Mouse (Mus musculus): ENCODE data around the gene Scrt2. TPM values are rescaled to one million over a fixed set of nuclear protein-coding genes. Genes with fewer than 3 reads are reported as not detected.
A peak's percentile ranks its signal among the peaks of the same experiment; 100 is the strongest.

Scrt2 gene
- 0.06 TPM in 1 of 2 replicates, not detected in the other for polyA plus RNA-seq (2015; fragmentation: Nextera tagmentation; extraction: Ambion mirVana)

- H3K36me3 ChIP-seq (ENCODE audit: control insufficient read depth, insufficient read depth, low read length), result no peaks in the 10 kb centered on the region
- peak within 1 kb of the TSS; percentile 54 for H3K4me2 ChIP-seq (ENCODE audit: low read depth, low read length)
- peak within 1 kb of the TSS; percentile 39 for H3K4me3 ChIP-seq (replicated peaks; ENCODE audit: low read length)
- no peaks in the 10 kb centered on the region for H3K9me3 ChIP-seq (replicated peaks; ENCODE audit: control insufficient read depth, low read length)
- H3K9ac ChIP-seq (ENCODE audit: low read length), result no peak within 1 kb of the TSS
- no peak for ATAC-seq (ENCODE audit: insufficient read depth, low FRiP score)
- H3K27ac ChIP-seq (ENCODE audit: low read length), result no peak within 1 kb of the TSS
- peaks cover 4% of the 10 kb centered on the region for H3K4me1 ChIP-seq (ENCODE audit: control insufficient read depth, insufficient read depth, low read length)
- WGBS, result 2% methylated on average over 24 of the region's 24 CpGs
- H3K27me3 ChIP-seq (ENCODE audit: control insufficient read depth, insufficient read depth, low read length), result peaks cover 43% of the 10 kb centered on the region
Measured at GRCm38 (mm10) chr2:152080685-152081541, at the start of gene Scrt2. Gene Scrt2 (plus strand): TSS chr2:152081529.

GRCm38 (mm10) chr2:152040101-152040500, 41.2 kb upstream of the Scrt2 start:
- Histone ChIP-seq H3K9ac (ENCODE audit: low read length) (no peak overlapping the region), H3K4me3 (replicated peaks; ENCODE audit: low read length) (no peak overlapping the region), H3K27me3 (ENCODE audit: control insufficient read depth, insufficient read depth, low read length) (no peaks in the 10 kb centered on the region; the same call in 1 of the 2 replicates), H3K36me3 (ENCODE audit: control insufficient read depth, insufficient read depth, low read length) (no peaks in the 10 kb centered on the region), H3K9me3 (replicated peaks; ENCODE audit: control insufficient read depth, low read length) (peaks cover 6% of the 10 kb centered on the region; the same call in 1 of the 2 replicates), H3K4me1 (ENCODE audit: control insufficient read depth, insufficient read depth, low read length) (no peaks in the 10 kb centered on the region), H3K27ac (ENCODE audit: low read length) (no peak overlapping the region), H3K4me2 (ENCODE audit: low read depth, low read length) (no peak overlapping the region)
- ATAC-seq (ENCODE audit: insufficient read depth, low FRiP score), result no peak

GRCm38 (mm10) chr2:152047116-152048002, 34.0 kb upstream of the Scrt2 start:
- Histone ChIP-seq H3K4me3 (replicated peaks; ENCODE audit: low read length) (no peak overlapping the region), H3K27me3 (ENCODE audit: control insufficient read depth, insufficient read depth, low read length) (peaks cover 42% of the 10 kb centered on the region), H3K9me3 (replicated peaks; ENCODE audit: control insufficient read depth, low read length) (no peaks in the 10 kb centered on the region), H3K27ac (ENCODE audit: low read length) (no peak overlapping the region), H3K36me3 (ENCODE audit: control insufficient read depth, insufficient read depth, low read length) (no peaks in the 10 kb centered on the region), H3K4me1 (ENCODE audit: control insufficient read depth, insufficient read depth, low read length) (peaks cover 12% of the 10 kb centered on the region), H3K4me2 (ENCODE audit: low read depth, low read length) (no peak overlapping the region), H3K9ac (ENCODE audit: low read length) (no peak overlapping the region)
- WGBS, result 5% methylated on average over 25 of the region's 25 CpGs
- ATAC-seq (ENCODE audit: insufficient read depth, low FRiP score), result no peak

GRCm38 (mm10) chr2:152048003-152048980, 33.0 kb upstream of the Scrt2 start:
- Histone ChIP-seq H3K4me1 (ENCODE audit: control insufficient read depth, insufficient read depth, low read length) (peaks cover 12% of the 10 kb centered on the region), H3K27me3 (ENCODE audit: control insufficient read depth, insufficient read depth, low read length) (peaks cover 42% of the 10 kb centered on the region), H3K4me3 (replicated peaks; ENCODE audit: low read length) (peak overlapping the region; percentile 50), H3K9ac (ENCODE audit: low read length) (peak overlapping the region; percentile 63), H3K4me2 (ENCODE audit: low read depth, low read length) (peak overlapping the region; percentile 94), H3K9me3 (replicated peaks; ENCODE audit: control insufficient read depth, low read length) (no peaks in the 10 kb centered on the region), H3K27ac (ENCODE audit: low read length) (no peak overlapping the region), H3K36me3 (ENCODE audit: control insufficient read depth, insufficient read depth, low read length) (no peaks in the 10 kb centered on the region)
- WGBS, result 1% methylated on average over 82 of the region's 82 CpGs
- ATAC-seq (ENCODE audit: insufficient read depth, low FRiP score), result 0 out of 2 replicates have a peak, but pooled peaks have one; percentile 45

GRCm38 (mm10) chr2:152048981-152049441, 32.3 kb upstream of the Scrt2 start:
- 0% methylated on average over 24 of the region's 24 CpGs for WGBS
- peak overlapping the region; percentile 50 for H3K4me3 ChIP-seq (replicated peaks; ENCODE audit: low read length)
- no peak overlapping the region for H3K27ac ChIP-seq (ENCODE audit: low read length)
- peaks cover 12% of the 10 kb centered on the region for H3K4me1 ChIP-seq (ENCODE audit: control insufficient read depth, insufficient read depth, low read length)
- no peaks in the 10 kb centered on the region for H3K36me3 ChIP-seq (ENCODE audit: control insufficient read depth, insufficient read depth, low read length)
- peak; percentile 58 for ATAC-seq (ENCODE audit: insufficient read depth, low FRiP score)
- H3K9ac ChIP-seq (ENCODE audit: low read length), result peak overlapping the region; percentile 63
- no peaks in the 10 kb centered on the region for H3K9me3 ChIP-seq (replicated peaks; ENCODE audit: control insufficient read depth, low read length)
- peak overlapping the region; percentile 94 for H3K4me2 ChIP-seq (ENCODE audit: low read depth, low read length)
- H3K27me3 ChIP-seq (ENCODE audit: control insufficient read depth, insufficient read depth, low read length), result peaks cover 42% of the 10 kb centered on the region

- ATAC-seq (ENCODE audit: insufficient read depth, low FRiP score), result no peak
- Histone ChIP-seq H3K27ac (ENCODE audit: low read length) (no peak overlapping the region), H3K4me1 (ENCODE audit: control insufficient read depth, insufficient read depth, low read length) (peaks cover 12% of the 10 kb centered on the region), H3K27me3 (ENCODE audit: control insufficient read depth, insufficient read depth, low read length) (peaks cover 42% of the 10 kb centered on the region), H3K4me2 (ENCODE audit: low read depth, low read length) (no peak overlapping the region), H3K4me3 (replicated peaks; ENCODE audit: low read length) (no peak overlapping the region), H3K36me3 (ENCODE audit: control insufficient read depth, insufficient read depth, low read length) (no peaks in the 10 kb centered on the region), H3K9me3 (replicated peaks; ENCODE audit: control insufficient read depth, low read length) (no peaks in the 10 kb centered on the region), H3K9ac (ENCODE audit: low read length) (no peak overlapping the region)
- WGBS, result 11% methylated on average over 13 of the region's 13 CpGs
Measured at GRCm38 (mm10) chr2:152049611-152050270, 31.6 kb upstream of the Scrt2 start.

GRCm38 (mm10) chr2:152050316-152050715, 31.0 kb upstream of the Scrt2 start:
- Histone ChIP-seq H3K36me3 (ENCODE audit: control insufficient read depth, insufficient read depth, low read length) (no peaks in the 10 kb centered on the region), H3K27me3 (ENCODE audit: control insufficient read depth, insufficient read depth, low read length) (peaks cover 42% of the 10 kb centered on the region), H3K9ac (ENCODE audit: low read length) (no peak overlapping the region), H3K4me3 (replicated peaks; ENCODE audit: low read length) (no peak overlapping the region), H3K27ac (ENCODE audit: low read length) (no peak overlapping the region), H3K4me1 (ENCODE audit: control insufficient read depth, insufficient read depth, low read length) (peaks cover 12% of the 10 kb centered on the region), H3K4me2 (ENCODE audit: low read depth, low read length) (no peak overlapping the region), H3K9me3 (replicated peaks; ENCODE audit: control insufficient read depth, low read length) (no peaks in the 10 kb centered on the region)
- ATAC-seq (ENCODE audit: insufficient read depth, low FRiP score), result no peak
- WGBS, result 16% methylated on average over 7 of the region's 7 CpGs

GRCm38 (mm10) chr2:152051985-152052384, 29.3 kb upstream of the Scrt2 start:
- Histone ChIP-seq H3K4me3 (replicated peaks; ENCODE audit: low read length) (no peak overlapping the region), H3K27me3 (ENCODE audit: control insufficient read depth, insufficient read depth, low read length) (peaks cover 38% of the 10 kb centered on the region), H3K9ac (ENCODE audit: low read length) (no peak overlapping the region), H3K9me3 (replicated peaks; ENCODE audit: control insufficient read depth, low read length) (no peaks in the 10 kb centered on the region), H3K27ac (ENCODE audit: low read length) (no peak overlapping the region), H3K36me3 (ENCODE audit: control insufficient read depth, insufficient read depth, low read length) (no peaks in the 10 kb centered on the region), H3K4me2 (ENCODE audit: low read depth, low read length) (no peak overlapping the region), H3K4me1 (ENCODE audit: control insufficient read depth, insufficient read depth, low read length) (peaks cover 12% of the 10 kb centered on the region)
- WGBS, result 57% methylated on average over 3 of the region's 3 CpGs
- no peak for ATAC-seq (ENCODE audit: insufficient read depth, low FRiP score)
